Mouse (Mus musculus) embryonic facial prominence, embryonic 14.5 days (tissue): ENCODE measurements around the gene Nfe2. TPM values are rescaled to one million over a fixed set of nuclear protein-coding genes. Genes with fewer than 3 reads are reported as not detected.
"Not testable (repeated sequence)": the region's sequence is repeated elsewhere in the genome, so short reads cannot be mapped to it uniquely, and the experiment has no call there.

Experiments
- ATAC-seq: fragments of 200-750 bp; cut with Nextera tagmentation; 2 replicates; pipeline ENCODE4 v1.8.0; 2017; ENCODE audit warnings: low read depth, moderate number of reproducible peaks, moderate TSS enrichment
- DNase-seq: peaks from one replicate; pipeline ENCODE4 v3.0.0-alpha.2; 2015; ENCODE audit warnings: low spot score
- H3K27ac ChIP-seq: fragments of 300-500 bp; sonication (generic); replicated peaks from 2 replicates; pipeline ENCODE4 v1.5.1; 2014; ENCODE audit warnings: low read depth, mild to moderate bottlenecking, low read length, moderate library complexity
- H3K27me3 ChIP-seq: fragments of 300-500 bp; sonication (generic); replicated peaks from 2 replicates; pipeline ENCODE4 v1.6.1; 2014; ENCODE audit warnings: low read length; ENCODE audit not compliant: control insufficient read depth, insufficient read depth
- H3K36me3 ChIP-seq: fragments of 300-500 bp; sonication (generic); 2 replicates; pipeline ENCODE4 v1.6.1; 2014; ENCODE audit warnings: low read length, mixed read lengths; ENCODE audit not compliant: control insufficient read depth, insufficient read depth
- H3K4me1 ChIP-seq: fragments of 300-500 bp; sonication (generic); 2 replicates; pipeline ENCODE4 v1.6.1; 2014; ENCODE audit warnings: antibody characterized with exemption, low read length; ENCODE audit not compliant: control insufficient read depth, insufficient read depth
- H3K4me2 ChIP-seq: fragments of 300-500 bp; sonication (generic); 2 replicates; pipeline ENCODE4 v1.6.1; 2014; ENCODE audit warnings: low read depth, mild to moderate bottlenecking, low read length, moderate library complexity, mixed read lengths
- H3K4me3 ChIP-seq: fragments of 300-500 bp; sonication (generic); 2 replicates; pipeline ENCODE4 v1.5.1; 2014; ENCODE audit warnings: low read depth, mild to moderate bottlenecking, low read length
- H3K9ac ChIP-seq: fragments of 300-500 bp; sonication (generic); 2 replicates; pipeline ENCODE4 v1.6.1; 2014; ENCODE audit warnings: low read depth, mild to moderate bottlenecking, low read length, moderate library complexity, mixed read lengths
- H3K9me3 ChIP-seq: fragments of 300-500 bp; sonication (generic); 2 replicates; pipeline ENCODE4 v1.6.1; 2016; ENCODE audit warnings: low read length; ENCODE audit not compliant: control insufficient read depth
- WGBS: fragments of 180-500 bp; shearing (Covaris S2); extraction: QIAGEN DNeasy Blood & Tissue Kit; methylation state at CpG from one replicate; pipeline ENCODE4 v1.1.7; 2014; 5-methylcytosine and 5-hydroxymethylcytosine counted together
- polyA plus RNA-seq: library from polyadenylated mRNA; unstranded; fragments of >200 nt; fragmentation: Nextera tagmentation; extraction: Ambion mirVana; gene quantifications from 2 replicates; pipeline ENCODE4 v1.2.1, GENCODE M21; 2014

Nfe2 gene
- polyA plus RNA-seq, 1 experiment from 2014 or later, result 2.5 TPM

GRCm38 (mm10) chr15:103250195-103250740 lies 7.9 kb downstream of the Nfe2 start:
- H3K36me3 ChIP-seq, result peaks cover 40% of the 10 kb centered on the region
- no peak for ATAC-seq
- H3K4me2 ChIP-seq, result no peak overlapping the region
- H3K4me3 ChIP-seq, result no peak overlapping the region
- DNase-seq, result peak; percentile 16
- H3K27me3 ChIP-seq, result no peaks in the 10 kb centered on the region
- no peak overlapping the region for H3K27ac ChIP-seq
- H3K9ac ChIP-seq, result no peak overlapping the region
- peaks cover 9% of the 10 kb centered on the region for H3K4me1 ChIP-seq
- no peaks in the 10 kb centered on the region for H3K9me3 ChIP-seq
- 19% methylated on average over 2 of the region's 2 CpGs for WGBS

GRCm38 (mm10) chr15:103249511-103249910 lies 8.7 kb downstream of the Nfe2 start:
- not testable (repeated sequence) for H3K4me3 ChIP-seq, ATAC-seq
- WGBS, result 85% methylated on average over 6 of the region's 6 CpGs

GRCm38 (mm10) chr15:103248401-103249313 lies 9.5 kb downstream of the Nfe2 start:
- peak; percentile 34 for ATAC-seq
- no peak overlapping the region for H3K4me3 ChIP-seq
- H3K27me3 ChIP-seq, result no peaks in the 10 kb centered on the region
- H3K9ac ChIP-seq, result no peak overlapping the region
- H3K4me2 ChIP-seq, result no peak overlapping the region
- no peak overlapping the region for H3K27ac ChIP-seq
- H3K36me3 ChIP-seq, result peaks cover 50% of the 10 kb centered on the region
- 85% methylated on average over 28 of the region's 28 CpGs for WGBS
- H3K9me3 ChIP-seq, result no peaks in the 10 kb centered on the region
- 0 out of 2 replicates have a peak, but pooled peaks cover 3% of the 10 kb centered on the region for H3K4me1 ChIP-seq
- peak; percentile 26 for DNase-seq

More at GRCm38 (mm10) chr15:103249511-103249910, 8.7 kb downstream of the Nfe2 start:
- H3K9ac ChIP-seq, H3K4me1 ChIP-seq, H3K27me3 ChIP-seq, H3K4me2 ChIP-seq, DNase-seq, H3K9me3 ChIP-seq, H3K27ac ChIP-seq: not testable (repeated sequence)
- peaks cover 45% of the 10 kb centered on the region for H3K36me3 ChIP-seq

- Histone ChIP-seq H3K27me3 (no peaks in the 10 kb centered on the region), H3K9ac (no peak overlapping the region), H3K4me3 (no peak overlapping the region), H3K4me2 (no peak overlapping the region), H3K36me3 (peaks cover 58% of the 10 kb centered on the region), H3K27ac (no peak overlapping the region), H3K4me1 (peaks cover 7% of the 10 kb centered on the region), H3K9me3 (no peaks in the 10 kb centered on the region)
- no peak for DNase-seq
- ATAC-seq, result no peak
Measured at GRCm38 (mm10) chr15:103247782-103248400, 10.3 kb downstream of the Nfe2 start.

- 89% methylated on average over 9 of the region's 9 CpGs for WGBS
- ATAC-seq, result no peak
- H3K4me2 ChIP-seq, result no peak overlapping the region
- no peaks in the 10 kb centered on the region for H3K9me3 ChIP-seq
- H3K27ac ChIP-seq, result no peak overlapping the region
- no peaks in the 10 kb centered on the region for H3K27me3 ChIP-seq
- H3K4me1 ChIP-seq, result peaks cover 13% of the 10 kb centered on the region
- H3K36me3 ChIP-seq, result peaks cover 65% of the 10 kb centered on the region
- DNase-seq, result no peak
- no peak overlapping the region for H3K4me3 ChIP-seq
- no peak overlapping the region for H3K9ac ChIP-seq
Measured at GRCm38 (mm10) chr15:103247078-103247781, 11.0 kb downstream of the Nfe2 start.

GRCm38 (mm10) chr15:103245616-103246015 lies 12.6 kb downstream of the Nfe2 start:
- 78% methylated on average over 6 of the region's 6 CpGs for WGBS
- no peak overlapping the region for H3K4me2 ChIP-seq

GRCm38 (mm10) chr15:103242885-103243284 lies 15.3 kb downstream of the Nfe2 start:
- ATAC-seq (no peak), DNase-seq (no peak)
- Histone ChIP-seq H3K4me2 (peak overlapping the region; percentile 87), H3K4me3 (peak overlapping the region; percentile 79), H3K9me3 (no peaks in the 10 kb centered on the region), H3K9ac (peak overlapping the region; percentile 92; the same call in 1 of the 2 replicates), H3K27me3 (no peaks in the 10 kb centered on the region), H3K27ac (no peak overlapping the region), H3K36me3 (peaks cover 65% of the 10 kb centered on the region), H3K4me1 (peaks cover 23% of the 10 kb centered on the region)
- 61% methylated on average over 8 of the region's 8 CpGs for WGBS

More at GRCm38 (mm10) chr15:103245616-103246015, 12.6 kb downstream of the Nfe2 start:
- H3K4me1 ChIP-seq, result peaks cover 16% of the 10 kb centered on the region
- H3K36me3 ChIP-seq, result peaks cover 79% of the 10 kb centered on the region
- no peak for ATAC-seq
- no peak overlapping the region for H3K27ac ChIP-seq
- no peaks in the 10 kb centered on the region for H3K9me3 ChIP-seq
- H3K27me3 ChIP-seq, result no peaks in the 10 kb centered on the region
- H3K9ac ChIP-seq, result no peak overlapping the region
- DNase-seq, result no peak
- H3K4me3 ChIP-seq, result no peak overlapping the region
